Mouse (Mus musculus) layer of hippocampus, adult 9-11 months (tissue): ENCODE measurements around the gene Hif3a.

Source experiments
- DNase-seq: peaks from one replicate; pipeline ENCODE4 v3.0.0; 2022

The Hif3a gene

DNA sequence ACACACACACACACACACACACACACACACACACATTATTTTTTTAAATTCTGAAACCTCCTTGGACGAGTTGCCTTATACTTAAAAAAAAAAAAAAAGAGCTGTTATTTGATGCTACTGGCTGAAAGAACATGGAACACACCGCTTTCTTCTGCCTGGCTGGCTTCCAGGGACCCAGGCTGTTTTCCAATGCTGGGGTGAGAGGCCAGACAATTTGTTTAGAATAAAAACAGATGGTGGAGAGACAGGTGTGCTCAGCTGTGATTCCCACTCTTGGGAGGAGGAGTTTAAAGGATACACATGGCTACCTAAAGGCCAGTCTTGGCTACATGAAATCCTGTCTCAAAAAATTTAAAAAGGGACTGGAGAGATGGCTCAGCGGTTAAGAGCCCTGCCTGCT, 73.8 kb downstream of the Hif3a start:
- DNase-seq: no peak

GRCm38 (mm10) chr7:16987541-16988149, 74.6 kb downstream of the Hif3a start:
- DNase-seq: no peak

- DNase-seq: peak; percentile 93
Measured at GRCm38 (mm10) chr7:16982859-16983568, 79.2 kb downstream of the Hif3a start, which contains the start of gene Gm42372. Gm42372 (plus strand) TSS chr7:16983086.
